Mouse (Mus musculus) forebrain, embryonic 15.5 days (tissue): ENCODE results near the gene Gskip. TPM values are rescaled to one million over a fixed set of nuclear protein-coding genes. Genes with fewer than 3 reads are reported as not detected.

Experiments
- ATAC-seq: fragments of 200-750 bp; cut with Nextera tagmentation; replicated peaks from 2 replicates; pipeline ENCODE4 v1.8.0; 2017; ENCODE audit warnings: mild to moderate bottlenecking, moderate TSS enrichment, moderate library complexity
- H3K27ac ChIP-seq: fragments of 300-500 bp; sonication (generic); replicated peaks from 2 replicates; pipeline ENCODE4 v1.5.1; 2015; ENCODE audit warnings: mild to moderate bottlenecking, inconsistent platforms
- H3K27me3 ChIP-seq: fragments of 300-500 bp; sonication (generic); 2 replicates; pipeline ENCODE4 v1.6.1; 2015; ENCODE audit warnings: inconsistent platforms
- H3K36me3 ChIP-seq: fragments of 300-500 bp; sonication (generic); 2 replicates; pipeline ENCODE4 v1.6.1; 2015; ENCODE audit warnings: mild to moderate bottlenecking, inconsistent platforms
- H3K4me1 ChIP-seq: fragments of 300-500 bp; sonication (generic); 2 replicates; pipeline ENCODE4 v1.6.1; 2015; ENCODE audit warnings: inconsistent platforms
- H3K4me2 ChIP-seq: fragments of 300-500 bp; sonication (generic); replicated peaks from 2 replicates; pipeline ENCODE4 v1.6.1; 2015; ENCODE audit warnings: mild to moderate bottlenecking, inconsistent platforms
- H3K4me3 ChIP-seq: fragments of 300-500 bp; sonication (generic); 2 replicates; pipeline ENCODE4 v1.5.1; 2015; ENCODE audit warnings: mild to moderate bottlenecking, inconsistent platforms
- H3K9ac ChIP-seq: fragments of 300-500 bp; sonication (generic); replicated peaks from 2 replicates; pipeline ENCODE4 v1.6.1; 2015; ENCODE audit warnings: mild to moderate bottlenecking, inconsistent platforms
- H3K9me3 ChIP-seq: fragments of 300-500 bp; sonication (generic); 2 replicates; pipeline ENCODE4 v1.6.1; 2016; ENCODE audit warnings: inconsistent platforms
- WGBS: fragments of 180-500 bp; shearing (Covaris S2); methylation state at CpG from one replicate; pipeline ENCODE4 v1.1.7; 2015; ENCODE audit warnings: mixed read lengths; 5-methylcytosine and 5-hydroxymethylcytosine counted together
- polyA plus RNA-seq: library from polyadenylated mRNA; unstranded; fragments of >200 nt; fragmentation: Nextera tagmentation; extraction: Ambion mirVana; gene quantifications from 2 replicates; pipeline ENCODE4 v1.2.1, GENCODE M21; 2015

Gene Gskip
- 29.9 and 30.5 TPM in 2 replicates for polyA plus RNA-seq

DNA sequence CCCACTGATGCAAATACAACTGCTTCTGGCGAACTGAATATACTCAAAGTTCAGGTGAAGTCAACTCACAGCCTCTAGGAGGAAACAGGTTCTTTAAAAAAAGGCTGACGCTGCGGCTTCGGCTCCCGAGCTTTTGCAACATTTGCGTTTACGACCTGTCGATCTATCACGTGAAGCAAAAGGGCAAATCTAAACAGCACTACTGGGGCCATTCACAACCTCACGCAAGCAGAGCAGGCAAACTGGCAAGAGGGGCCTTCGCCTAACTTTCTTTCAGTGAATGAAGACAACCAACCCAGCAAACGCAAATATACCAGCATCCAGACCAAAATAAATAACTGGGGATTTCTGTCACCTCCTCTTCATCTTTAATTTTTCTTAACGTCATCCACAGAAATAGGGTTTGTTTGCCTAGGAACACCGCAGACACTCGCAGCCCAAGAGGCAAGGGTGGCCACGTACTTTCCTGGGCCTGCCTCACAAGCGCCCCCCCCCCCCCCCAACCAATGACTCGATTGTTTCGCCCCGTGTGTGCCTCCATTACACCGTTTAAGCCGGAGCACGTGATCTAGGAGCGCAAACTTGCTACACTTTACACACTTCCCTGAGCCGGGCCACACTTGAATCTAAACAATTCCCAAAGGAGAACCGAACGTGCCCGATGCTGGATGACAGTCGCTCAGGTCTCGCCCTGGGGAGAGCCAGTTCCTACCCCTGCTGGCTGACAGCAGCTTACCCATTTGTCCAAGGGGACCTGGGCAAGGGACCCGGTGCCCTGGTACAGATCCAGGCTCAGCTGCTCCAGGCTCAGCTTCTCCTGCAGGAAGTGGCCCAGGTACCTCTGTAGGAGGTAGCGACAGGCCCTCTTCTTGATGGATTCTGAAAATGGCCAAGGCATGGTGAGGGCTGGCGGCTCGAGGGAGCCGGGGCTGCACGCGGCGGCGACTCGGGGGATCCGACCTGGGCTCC, at the start of gene Gskip:
Gene Gskip (plus strand): TSS at position 897 of the 969 bp plus-strand sequence.
- Histone ChIP-seq H3K4me2 (peak within 1 kb of the TSS; percentile 91), H3K9ac (peak within 1 kb of the TSS; percentile 80), H3K27ac (peak within 1 kb of the TSS; percentile 94), H3K36me3 (peaks cover 4% of the 10 kb centered on the region; the same call in 1 of the 2 replicates), H3K4me3 (peak within 1 kb of the TSS; percentile 86), H3K4me1 (peaks cover 40% of the 10 kb centered on the region), H3K9me3 (no peaks in the 10 kb centered on the region), H3K27me3 (no peaks in the 10 kb centered on the region)
- 1% methylated on average over 41 of the region's 41 CpGs for WGBS
- ATAC-seq, result peak; percentile 62

DNA sequence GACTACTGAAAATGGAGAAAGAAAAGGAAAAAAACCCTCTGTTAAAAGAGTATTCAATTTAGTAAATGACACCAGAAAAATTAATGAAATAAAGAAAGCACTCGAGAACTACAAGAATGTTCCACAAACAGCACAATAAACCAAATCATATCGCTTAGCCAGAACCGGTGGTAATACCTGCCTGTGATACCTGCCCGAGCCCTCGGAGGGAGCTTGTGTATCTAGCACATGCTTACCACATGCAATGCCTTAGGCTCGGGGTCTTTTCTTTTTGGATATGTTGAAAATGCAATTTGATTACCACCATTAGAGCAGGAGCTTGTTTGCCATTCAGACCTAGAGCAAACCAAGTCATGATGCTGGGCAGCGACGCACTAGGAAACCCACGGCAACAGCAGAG, 48.1 kb upstream of the Gskip start:
- Histone ChIP-seq H3K4me1 (no peaks in the 10 kb centered on the region), H3K4me3 (no peak overlapping the region), H3K9me3 (no peaks in the 10 kb centered on the region), H3K4me2 (no peak overlapping the region), H3K9ac (no peak overlapping the region), H3K36me3 (peaks cover 80% of the 10 kb centered on the region), H3K27me3 (no peaks in the 10 kb centered on the region), H3K27ac (no peak overlapping the region)
- no peak for ATAC-seq
- WGBS, result 92% methylated on average over 9 of the region's 9 CpGs

DNA sequence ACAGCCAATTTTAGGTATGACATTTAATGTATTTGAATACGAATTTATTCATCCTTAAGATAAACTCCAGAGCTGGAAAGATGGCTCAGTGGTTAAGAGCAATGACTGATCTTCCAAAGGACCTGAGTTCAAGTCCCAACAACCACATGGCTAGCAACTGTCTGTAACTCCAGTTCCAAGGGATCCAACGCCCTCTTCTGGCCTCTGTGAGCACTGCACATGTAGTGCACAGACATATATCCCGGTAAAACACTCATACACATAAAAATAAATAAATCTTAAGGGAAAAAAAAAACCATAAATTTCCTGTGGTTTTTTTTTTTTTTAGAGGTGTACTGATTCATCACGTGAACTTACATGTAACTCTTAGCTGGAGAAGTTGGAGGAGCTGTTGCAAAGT, 47.1 kb upstream of the Gskip start:
- Histone ChIP-seq H3K9ac (no peak overlapping the region), H3K9me3 (no peaks in the 10 kb centered on the region), H3K27me3 (no peaks in the 10 kb centered on the region), H3K4me3 (no peak overlapping the region), H3K4me2 (no peak overlapping the region), H3K36me3 (peaks cover 90% of the 10 kb centered on the region), H3K27ac (no peak overlapping the region), H3K4me1 (no peaks in the 10 kb centered on the region)
- 81% methylated on average over 4 of the region's 4 CpGs for WGBS
- no peak for ATAC-seq

DNA sequence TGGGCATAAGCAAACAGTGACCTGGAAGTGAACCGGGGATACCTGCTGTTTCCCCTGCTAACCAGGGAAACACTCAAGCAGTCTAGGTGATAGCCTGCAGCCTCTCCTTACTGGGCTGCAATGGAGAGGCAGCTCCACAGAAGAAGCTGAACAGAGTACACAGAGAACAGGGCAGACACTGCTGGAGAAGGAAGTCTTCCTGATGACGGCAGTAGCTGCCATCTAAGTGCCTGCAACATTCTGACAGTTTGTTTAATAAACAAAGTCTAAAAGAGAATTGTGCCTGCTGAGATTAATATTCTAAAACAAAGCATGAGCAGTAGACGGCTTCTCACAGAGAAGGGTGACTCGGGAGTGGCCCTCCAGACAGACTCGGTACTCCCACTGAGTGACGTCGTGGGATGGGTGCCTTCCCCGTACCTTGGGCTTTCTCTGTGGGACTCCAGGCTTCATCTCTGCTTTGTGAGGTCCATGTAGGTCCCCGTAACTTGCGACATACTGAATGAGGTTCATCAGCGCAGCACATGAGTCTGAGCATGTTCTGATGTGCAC, 41.8 kb upstream of the Gskip start:
- no peak overlapping the region for H3K27ac ChIP-seq
- H3K36me3 ChIP-seq, result peaks cover 96% of the 10 kb centered on the region
- 94% methylated on average over 11 of the region's 11 CpGs for WGBS

DNA sequence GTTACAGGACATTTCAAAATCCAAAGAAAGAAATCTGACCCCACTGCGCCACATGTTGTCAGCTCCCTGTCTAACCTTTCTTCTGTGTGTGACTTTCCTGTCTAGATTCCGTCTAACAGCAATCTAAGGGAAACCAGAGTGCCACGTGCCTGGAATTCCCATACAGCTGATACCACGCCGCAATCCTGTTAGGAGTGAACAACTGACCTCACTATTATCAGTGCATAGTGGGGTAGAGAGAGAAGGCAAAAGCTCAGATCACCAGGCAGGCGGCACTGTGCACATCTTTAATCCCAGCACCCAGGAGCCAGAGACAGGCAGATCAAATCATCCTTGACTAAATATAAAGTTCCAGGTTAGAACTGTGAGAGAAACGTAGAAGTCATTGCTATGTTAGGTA, 28.8 kb upstream of the Gskip start:
- no peaks in the 10 kb centered on the region for H3K27me3 ChIP-seq
- H3K4me1 ChIP-seq, result no peaks in the 10 kb centered on the region
- H3K9me3 ChIP-seq, result no peaks in the 10 kb centered on the region
- no peak overlapping the region for H3K9ac ChIP-seq
- peaks cover 91% of the 10 kb centered on the region for H3K36me3 ChIP-seq
- H3K4me2 ChIP-seq, result no peak overlapping the region
- H3K27ac ChIP-seq, result no peak overlapping the region
- H3K4me3 ChIP-seq, result no peak overlapping the region
- ATAC-seq, result no peak
- 93% methylated on average over 7 of the region's 7 CpGs for WGBS

More for the DNA sequence above, 41.8 kb upstream of the Gskip start:
- no peak overlapping the region for H3K9ac ChIP-seq
- H3K27me3 ChIP-seq, result no peaks in the 10 kb centered on the region
- no peak overlapping the region for H3K4me3 ChIP-seq
- H3K4me2 ChIP-seq, result no peak overlapping the region
- no peaks in the 10 kb centered on the region for H3K9me3 ChIP-seq
- ATAC-seq, result no peak
- H3K4me1 ChIP-seq, result no peaks in the 10 kb centered on the region

DNA sequence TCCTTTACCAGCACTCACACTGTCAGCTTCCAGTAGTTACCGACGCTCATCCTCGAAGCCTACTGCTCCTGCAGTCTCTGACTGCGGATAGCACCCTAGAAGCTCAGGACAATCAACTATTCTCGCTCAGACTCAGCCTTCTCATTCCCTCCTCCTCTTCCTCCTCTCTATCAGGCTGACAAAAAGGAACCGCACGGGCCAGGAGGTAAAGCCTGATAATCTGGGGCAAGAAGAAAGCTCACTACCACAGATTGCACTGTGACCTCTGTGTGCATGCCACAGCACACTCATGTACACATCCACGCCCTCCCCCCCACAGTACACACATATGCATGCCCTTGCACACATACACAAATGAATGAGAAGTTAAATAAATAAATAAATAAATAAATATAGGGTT, 8.4 kb upstream of the Gskip start:
- Histone ChIP-seq H3K4me3 (no peak overlapping the region), H3K27me3 (no peaks in the 10 kb centered on the region), H3K9me3 (no peaks in the 10 kb centered on the region), H3K36me3 (peaks cover 19% of the 10 kb centered on the region), H3K4me1 (no peaks in the 10 kb centered on the region), H3K9ac (no peak overlapping the region), H3K4me2 (no peak overlapping the region), H3K27ac (no peak overlapping the region)
- ATAC-seq, result no peak
- WGBS, result 93% methylated on average over 8 of the region's 8 CpGs

DNA sequence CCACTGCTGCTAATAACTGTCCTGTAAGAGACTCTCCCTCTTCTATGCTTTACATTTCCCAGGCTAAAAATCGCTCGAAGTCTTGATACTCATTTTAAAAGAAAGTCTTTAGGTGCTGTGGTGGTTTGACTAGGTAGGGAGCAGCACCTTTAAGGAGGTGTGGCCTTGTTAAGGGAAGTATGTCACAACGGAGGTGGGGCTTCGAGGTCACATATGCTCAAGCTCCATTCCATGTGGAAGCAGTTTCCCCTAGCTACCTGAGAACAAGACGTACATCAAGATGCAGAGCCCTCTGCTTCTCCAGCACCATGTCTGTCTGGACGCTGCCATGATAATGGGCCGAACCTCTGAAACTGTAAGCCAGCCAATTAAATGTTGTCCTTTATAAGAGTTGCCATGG, 6.4 kb upstream of the Gskip start:
- ATAC-seq, result no peak
- H3K4me2 ChIP-seq, result no peak overlapping the region
- peaks cover 12% of the 10 kb centered on the region for H3K4me1 ChIP-seq
- no peak overlapping the region for H3K9ac ChIP-seq
- WGBS, result 92% methylated on average over 7 of the region's 7 CpGs
- H3K36me3 ChIP-seq, result peaks cover 12% of the 10 kb centered on the region
- no peaks in the 10 kb centered on the region for H3K9me3 ChIP-seq
- no peaks in the 10 kb centered on the region for H3K27me3 ChIP-seq
- H3K4me3 ChIP-seq, result no peak overlapping the region
- H3K27ac ChIP-seq, result no peak overlapping the region

DNA sequence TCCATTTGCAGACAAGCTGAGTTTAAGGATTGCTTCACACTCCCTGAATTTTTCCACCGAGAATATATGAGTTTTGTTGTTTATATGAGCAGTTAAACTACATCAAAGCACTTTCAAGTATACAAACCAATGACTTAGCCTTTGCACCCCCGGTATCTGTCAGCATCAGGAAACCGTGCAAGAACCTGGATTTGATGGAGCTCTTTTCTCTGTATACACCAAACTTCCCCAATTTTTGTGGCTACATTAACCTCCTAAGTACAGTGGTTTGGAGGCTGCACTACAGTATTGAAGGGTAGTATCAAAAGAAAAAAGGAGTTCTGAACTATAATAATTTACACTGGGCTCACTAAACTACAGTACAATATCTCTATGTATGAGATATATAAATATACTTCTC, 5.9 kb upstream of the Gskip start:
- H3K27ac ChIP-seq, result no peak overlapping the region
- no peaks in the 10 kb centered on the region for H3K9me3 ChIP-seq
- H3K4me3 ChIP-seq, result no peak overlapping the region
- 96% methylated on average over 3 of the region's 3 CpGs for WGBS
- H3K27me3 ChIP-seq, result no peaks in the 10 kb centered on the region
- no peak for ATAC-seq
- peaks cover 18% of the 10 kb centered on the region for H3K4me1 ChIP-seq
- peaks cover 6% of the 10 kb centered on the region; the same call in 1 of the 2 replicates for H3K36me3 ChIP-seq
- H3K9ac ChIP-seq, result no peak overlapping the region
- no peak overlapping the region for H3K4me2 ChIP-seq

DNA sequence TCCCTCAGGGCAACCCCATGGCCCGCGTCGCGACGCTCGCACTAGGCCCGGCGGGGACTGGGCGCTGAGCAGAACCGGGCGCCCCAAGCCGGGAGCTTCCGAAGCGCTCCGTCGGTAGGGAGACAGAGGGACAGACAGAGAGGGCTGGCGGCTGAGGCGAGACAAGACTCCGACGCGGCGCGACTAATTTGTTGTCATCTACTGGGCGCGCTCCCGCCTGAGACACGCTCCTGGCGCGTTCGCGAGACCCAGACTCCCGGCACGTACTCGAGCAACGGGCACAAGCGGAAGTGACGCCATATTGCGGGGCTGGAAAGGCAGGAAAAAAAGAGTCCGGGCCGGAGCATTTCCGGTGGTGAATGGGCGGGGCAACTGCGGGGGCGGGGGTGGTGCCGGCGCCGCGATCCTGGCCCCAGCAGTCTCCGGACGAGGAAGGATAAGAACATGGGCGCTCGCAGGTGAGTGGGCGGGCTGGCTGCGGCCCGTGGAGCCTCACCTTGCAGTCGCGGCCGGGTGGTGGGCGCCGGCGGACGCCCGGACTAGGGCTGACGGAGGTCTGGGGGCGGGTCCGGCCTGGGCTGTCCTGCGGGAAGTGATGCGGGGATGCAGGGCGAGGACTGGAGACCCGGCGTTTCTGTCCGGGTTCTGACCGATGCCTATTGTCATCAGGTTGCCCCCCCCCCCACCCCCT, 517 bp downstream of the Gskip start, which contains the start of gene Atg2b:
Gene Atg2b (minus strand): TSS at position 211 of the 691 bp plus-strand sequence.
- peak within 1 kb of the TSS; percentile 86 for H3K4me3 ChIP-seq
- peak; percentile 91 for ATAC-seq
- H3K9ac ChIP-seq, result peak within 1 kb of the TSS; percentile 80
- H3K27ac ChIP-seq, result peak within 1 kb of the TSS; percentile 94
- peaks cover 40% of the 10 kb centered on the region for H3K4me1 ChIP-seq
- under 1% methylated on average over 73 of the region's 73 CpGs for WGBS
- H3K4me2 ChIP-seq, result peak within 1 kb of the TSS; percentile 91
- H3K27me3 ChIP-seq, result no peaks in the 10 kb centered on the region
- H3K9me3 ChIP-seq, result no peaks in the 10 kb centered on the region
- H3K36me3 ChIP-seq, result peaks cover 13% of the 10 kb centered on the region

DNA sequence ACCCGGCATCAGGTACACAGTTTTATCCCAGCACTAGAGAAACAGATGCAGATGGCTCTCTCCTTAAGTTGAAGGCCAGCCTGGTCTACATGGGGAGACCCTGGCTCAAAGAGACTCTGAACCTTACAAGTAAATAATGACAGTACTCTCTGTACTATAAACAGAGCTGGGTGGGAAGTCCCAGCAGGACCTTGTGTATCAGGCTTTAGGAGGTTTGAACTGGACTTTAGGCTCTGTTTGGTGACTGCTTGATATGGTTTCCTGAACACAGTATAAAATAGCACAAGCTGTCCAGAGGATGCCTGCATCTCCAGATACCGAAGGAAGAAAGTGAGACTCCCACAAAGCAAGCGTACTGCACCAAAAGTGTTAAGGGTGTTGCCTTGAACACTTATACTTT, 2.2 kb downstream of the Gskip start:
- no peak overlapping the region for H3K9ac ChIP-seq

DNA sequence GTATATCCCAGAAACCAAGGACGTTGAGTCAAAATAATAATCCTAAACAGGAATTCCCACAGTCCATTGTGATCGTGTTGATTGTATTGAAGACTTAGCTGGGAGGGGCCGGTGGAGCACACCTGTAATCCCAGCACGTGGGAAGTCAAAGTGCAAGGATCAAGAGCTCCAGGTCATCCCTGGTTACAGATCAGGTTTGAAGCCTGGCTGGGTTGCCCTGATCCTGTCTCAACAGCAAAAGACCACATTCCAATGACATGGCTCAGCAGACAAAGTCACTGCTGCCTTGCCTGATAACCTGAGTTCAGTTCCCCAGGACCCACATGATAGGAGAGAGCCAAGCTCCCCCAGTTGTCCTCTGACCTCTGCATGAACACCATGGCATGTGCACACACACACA, 2.8 kb downstream of the Gskip start:
- no peaks in the 10 kb centered on the region for H3K9me3 ChIP-seq
- peaks cover 36% of the 10 kb centered on the region for H3K4me1 ChIP-seq
- ATAC-seq, result no peak
- no peak overlapping the region for H3K4me2 ChIP-seq
- no peaks in the 10 kb centered on the region for H3K27me3 ChIP-seq
- H3K27ac ChIP-seq, result no peak overlapping the region
- H3K36me3 ChIP-seq, result peaks cover 25% of the 10 kb centered on the region
- no peak overlapping the region for H3K9ac ChIP-seq
- WGBS, result 87% methylated on average over 4 of the region's 4 CpGs
- H3K4me3 ChIP-seq, result no peak overlapping the region

More for the DNA sequence above, 2.2 kb downstream of the Gskip start:
- Histone ChIP-seq H3K4me1 (peaks cover 40% of the 10 kb centered on the region), H3K4me2 (no peak overlapping the region), H3K27me3 (no peaks in the 10 kb centered on the region), H3K36me3 (peaks cover 21% of the 10 kb centered on the region), H3K9me3 (no peaks in the 10 kb centered on the region), H3K4me3 (peak overlapping the region; percentile 86; the same call in 1 of the 2 replicates), H3K27ac (no peak overlapping the region)
- WGBS, result 90% methylated on average over 3 of the region's 3 CpGs
- no peak for ATAC-seq

DNA sequence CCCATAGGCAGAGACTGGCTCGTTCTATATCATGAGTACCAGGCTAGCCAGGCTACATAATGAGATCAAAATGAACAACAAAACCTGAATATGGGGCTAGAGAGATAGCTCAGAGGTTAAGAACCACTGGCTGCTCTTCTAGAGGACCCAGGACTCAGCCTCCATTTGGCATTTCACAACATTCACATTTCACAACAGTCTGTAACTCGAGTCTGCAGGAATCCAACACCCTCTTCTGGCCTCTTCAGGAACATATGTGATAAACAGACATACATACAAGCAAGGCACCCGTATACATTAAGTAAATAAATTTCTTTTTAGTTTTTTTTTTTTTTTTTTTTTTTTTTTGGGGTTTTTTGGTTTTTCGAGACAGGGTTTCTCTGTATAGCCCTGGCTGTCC, 3.9 kb downstream of the Gskip start:
- H3K4me2 ChIP-seq, result no peak overlapping the region
- H3K27me3 ChIP-seq, result no peaks in the 10 kb centered on the region
- WGBS, result 89% methylated on average over 4 of the region's 4 CpGs
- H3K9ac ChIP-seq, result no peak overlapping the region
- H3K4me1 ChIP-seq, result peaks cover 24% of the 10 kb centered on the region
- no peak for ATAC-seq
- no peak overlapping the region for H3K27ac ChIP-seq
- H3K4me3 ChIP-seq, result no peak overlapping the region
- peaks cover 31% of the 10 kb centered on the region for H3K36me3 ChIP-seq
- no peaks in the 10 kb centered on the region for H3K9me3 ChIP-seq
